Mouse (Mus musculus) thymus, adult 2 months (tissue): ENCODE measurements around the gene Mpzl2.

ENCODE experiments used
- CTCF ChIP-seq: fragments of 200-500 bp; IDR thresholded peaks from 2 replicates; pipeline ENCODE4 v1.5.1; 2012; ENCODE audit warnings: mild to moderate bottlenecking, control low read depth, low read length, moderate library complexity, borderline replicate concordance; ENCODE audit not compliant: control insufficient read depth, poor library complexity, insufficient read depth; ENCODE audit errors: extremely low read depth
- POLR2A ChIP-seq: fragments of 200-500 bp; IDR thresholded peaks from 2 replicates; pipeline ENCODE4 v1.6.1; 2012; ENCODE audit warnings: mild to moderate bottlenecking, low read length, control low read depth, moderate library complexity; ENCODE audit not compliant: control insufficient read depth, poor library complexity, insufficient read depth; ENCODE audit errors: extremely low read depth

- no peak for TF ChIP-seq POLR2A
- TF ChIP-seq CTCF: no peak
Observed at GRCm38 (mm10) chr9:45027376-45027775, 12.2 kb upstream of the Mpzl2 start.
